ENCODE assay signal across 14 mouse cellular contexts in genomic region chr1:121770936-121771335, GRCm38 (mm10).
A peak's percentile ranks its signal among the peaks of the same experiment; 100 is the strongest.
DNase-seq lines count a peak whose midpoint lies in the region; ATAC-seq lines count a peak whose summit lies in the region.
"Had no signal": no experiment of that assay in that cellular context is flagged by ENCODE, and none has a peak within 500 bp of the region (broad histone marks: within the 10 kb centered on the region; RNA-seq: fewer than 3 reads in every experiment).

No protein-coding gene starts in this region.

- ATAC-seq in kidney, embryonic 14.5 days (ENCODE audit: low FRiP score, low TSS enrichment), result peak; percentile 84
- no peak for ATAC-seq in limb, embryonic 11.5 days (ENCODE audit: insufficient number of reproducible peaks, low FRiP score, low TSS enrichment, low read depth)
- ATAC-seq in megakaryocyte-erythroid progenitor cell, adult 5-6 weeks (replicated peaks; ENCODE audit: low FRiP score, low TSS enrichment, poor library complexity, severe bottlenecking), result no peak

- no peaks in the 10 kb centered on the region for H3K9me3 ChIP-seq in kidney, embryonic 14.5 days (ENCODE audit: control insufficient read depth, low read length)
- H3K9me3 ChIP-seq in limb, embryonic 11.5 days (ENCODE audit: control insufficient read depth, low read length), result no peaks in the 10 kb centered on the region
- H3K9me3 ChIP-seq: heart, embryonic 12.5 days; liver, embryonic 15.5 days had no signal

- DNase-seq in kidney, adult 11 months, result no peak
- peak; percentile 52 for DNase-seq in embryo, embryonic 10 days (ENCODE audit: low spot score)
- DNase-seq in forelimb bud, embryonic 11.5 days (ENCODE audit: low read depth, low spot score), result peak; percentile 31
- DNase-seq in limb, embryonic 11.5 days (ENCODE audit: low spot score), result peak; percentile 55
- DNase-seq in urinary bladder, postnatal 10 days (ENCODE audit: low spot score), result no peak
- no peak for DNase-seq in cerebellum, adult 11 months
- DNase-seq: cerebellum, adult 11-12 months; retina, postnatal 1 day had no signal

- no peak overlapping the region; the same call in 1 of the 2 replicates for H3K4me2 ChIP-seq in kidney, embryonic 14.5 days (replicated peaks; ENCODE audit: low read depth, low read length)
- peak overlapping the region; percentile 17; the same call in 1 of the 2 replicates for H3K4me2 ChIP-seq in limb, embryonic 11.5 days (ENCODE audit: low read depth, severe bottlenecking)
- H3K4me2 ChIP-seq: heart, embryonic 12.5 days; liver, embryonic 15.5 days had no signal

- no peak overlapping the region for H3K4me3 ChIP-seq in kidney, embryonic 14.5 days (ENCODE audit: low read length)
- no peak overlapping the region for H3K4me3 ChIP-seq in limb, embryonic 11.5 days (ENCODE audit: low read depth, low read length)
- H3K4me3 ChIP-seq: heart, embryonic 12.5 days; layer of hippocampus, adult 2 months; liver, embryonic 15.5 days had no signal

- H3K27ac ChIP-seq in kidney, embryonic 14.5 days (ENCODE audit: low read depth, low read length), result no peak overlapping the region
- H3K27ac ChIP-seq in limb, embryonic 11.5 days (replicated peaks; ENCODE audit: low read depth, low read length), result no peak overlapping the region
- H3K27ac ChIP-seq: layer of hippocampus, adult 2 months; liver, embryonic 15.5 days; macrophage had no signal

- no peaks in the 10 kb centered on the region for H3K36me3 ChIP-seq in kidney, embryonic 14.5 days (ENCODE audit: control insufficient read depth, insufficient read depth, low read length)
- H3K36me3 ChIP-seq in limb, embryonic 11.5 days (ENCODE audit: control insufficient read depth, insufficient read depth, low read length), result no peaks in the 10 kb centered on the region
- H3K36me3 ChIP-seq: heart, embryonic 12.5 days; liver, embryonic 15.5 days had no signal

- 13% methylated on average over 12 of the region's 12 CpGs for WGBS in kidney, embryonic 14.5 days
- WGBS in limb, embryonic 11.5 days, result 4% methylated on average over 12 of the region's 12 CpGs

- no peak overlapping the region for H3K9ac ChIP-seq in kidney, embryonic 14.5 days (ENCODE audit: low read depth, low read length)
- H3K9ac ChIP-seq in limb, embryonic 11.5 days (ENCODE audit: low read length), result no peak overlapping the region; the same call in 1 of the 2 replicates
- H3K9ac ChIP-seq: heart, embryonic 12.5 days; liver, embryonic 15.5 days had no signal

- no peaks in the 10 kb centered on the region for H3K27me3 ChIP-seq in kidney, embryonic 14.5 days (ENCODE audit: control insufficient read depth, insufficient read depth, low read length)
- H3K27me3 ChIP-seq in limb, embryonic 11.5 days (ENCODE audit: control insufficient read depth, insufficient read depth, low read length), result no peaks in the 10 kb centered on the region
- H3K27me3 ChIP-seq: heart, embryonic 12.5 days; liver, embryonic 15.5 days had no signal

- no peaks in the 10 kb centered on the region for H3K4me1 ChIP-seq in kidney, embryonic 14.5 days (ENCODE audit: control insufficient read depth, insufficient read depth, low read length)
- peaks cover 4% of the 10 kb centered on the region; the same call in 1 of the 2 replicates for H3K4me1 ChIP-seq in limb, embryonic 11.5 days (ENCODE audit: control insufficient read depth, insufficient read depth, low read length)
- H3K4me1 ChIP-seq: heart, embryonic 12.5 days; liver, embryonic 15.5 days had no signal

Comparison
In these comparisons a context has a peak if more than half of its experiments do, and no peak if none do; other contexts are left out.
1. DNase-seq: peak in embryo, embryonic 10 days (single experiment), forelimb bud, embryonic 11.5 days (single experiment) and limb, embryonic 11.5 days (single experiment); none in kidney, adult 11 months (single experiment), urinary bladder, postnatal 10 days (single experiment) and cerebellum, adult 11 months (single experiment).